Mouse (Mus musculus): ENCODE measurements around the gene Pcdh19.

The Pcdh19 gene

GRCm38 (mm10) chrX:133657308-133658302 is 31.2 kb downstream of the Pcdh19 start:
- peak; percentile 50 for DNase-seq (ENCODE audit: low read depth, low spot score)

GRCm38 (mm10) chrX:133655876-133656538 is 32.8 kb downstream of the Pcdh19 start:
- no peak for DNase-seq (ENCODE audit: low read depth, low spot score)

GRCm38 (mm10) chrX:133655196-133655595 is 33.6 kb downstream of the Pcdh19 start:
- peak; percentile 28 for DNase-seq (ENCODE audit: low read depth, low spot score)

DNA sequence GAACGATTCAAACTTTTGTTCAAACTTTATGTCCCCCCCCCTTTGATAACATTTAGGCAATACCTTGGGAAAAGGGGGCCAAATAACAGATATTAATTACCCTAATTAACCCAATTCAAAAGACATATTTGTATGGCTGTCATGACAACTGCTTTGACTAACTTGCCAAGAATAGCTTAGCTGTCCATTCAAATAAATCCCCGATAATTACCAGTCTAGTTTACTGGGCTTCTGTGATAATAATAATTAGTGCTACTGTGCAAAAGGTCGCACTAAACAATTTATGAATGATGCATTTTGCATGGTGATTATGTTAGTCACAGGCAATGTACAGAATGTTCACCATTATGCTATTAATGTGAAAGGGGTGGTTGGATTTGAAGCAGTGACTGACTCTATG is 35.7 kb downstream of the Pcdh19 start:
- DNase-seq (ENCODE audit: low read depth, low spot score): no peak

DNA sequence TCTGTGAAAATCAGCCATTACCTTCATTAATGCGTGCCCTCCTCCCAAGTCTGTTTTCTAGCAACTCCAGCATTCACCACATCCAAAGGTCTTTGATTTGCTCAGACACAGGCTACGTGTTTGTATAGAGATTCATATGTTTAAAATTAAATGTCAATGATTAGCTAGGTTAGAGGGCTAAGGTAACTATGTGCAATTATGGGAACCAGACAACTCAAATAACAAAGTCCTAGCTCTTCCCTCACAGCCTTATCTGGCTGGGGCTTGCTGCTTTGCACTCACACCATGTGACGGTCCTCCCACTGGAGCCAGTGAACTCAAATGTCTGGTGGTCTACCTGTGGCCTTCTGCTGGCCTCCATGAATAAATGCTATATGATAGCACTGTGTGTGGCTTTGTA is 38.4 kb downstream of the Pcdh19 start:
- no peak for DNase-seq (ENCODE audit: low read depth, low spot score)

DNA sequence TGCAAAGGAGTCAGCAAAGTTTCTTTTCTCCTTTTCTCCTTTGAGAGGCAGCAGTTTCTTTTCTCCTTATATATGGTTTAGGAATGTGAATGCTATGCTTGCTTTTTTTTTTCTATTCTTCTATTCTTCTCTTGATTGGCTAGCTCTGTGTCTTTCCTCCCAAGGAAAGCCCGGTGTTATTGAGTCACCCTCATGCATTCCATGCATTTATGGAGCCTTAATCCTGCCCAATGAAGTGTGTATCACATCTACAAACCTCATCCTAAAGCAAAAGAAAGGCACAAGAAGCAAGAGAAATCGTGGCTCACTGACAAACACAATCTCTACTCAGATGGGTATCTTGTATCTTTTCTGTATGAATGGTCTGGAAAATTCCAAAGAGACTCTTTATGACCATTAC is 41.0 kb downstream of the Pcdh19 start:
- DNase-seq (ENCODE audit: low read depth, low spot score): no peak

GRCm38 (mm10) chrX:133639445-133639844 is 49.3 kb downstream of the Pcdh19 start:
- no peak for DNase-seq (ENCODE audit: low read depth, low spot score)

DNA sequence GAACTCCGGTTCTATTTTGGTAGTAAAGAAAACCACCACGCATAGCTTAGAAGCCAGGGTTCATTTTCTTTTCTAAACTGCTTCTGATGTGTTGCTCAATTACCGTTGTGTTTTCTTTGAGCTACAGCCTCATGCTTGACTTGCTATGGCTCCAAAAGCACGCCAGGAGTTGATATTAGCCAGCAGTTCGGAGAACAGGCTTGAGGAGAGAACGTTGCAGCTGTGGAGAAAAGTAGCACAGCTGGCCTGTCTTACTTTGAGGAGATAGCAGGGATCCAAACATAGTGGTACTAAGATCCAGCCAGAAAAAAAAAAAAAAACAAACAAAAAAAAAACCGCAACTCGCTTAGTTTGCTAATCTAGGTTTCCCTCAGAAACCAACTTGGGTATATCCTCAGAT is 59.2 kb downstream of the Pcdh19 start:
- DNase-seq (ENCODE audit: low read depth, low spot score): no peak

- DNase-seq (ENCODE audit: low read depth, low spot score): no peak
Measured at GRCm38 (mm10) chrX:133618222-133618621, 70.6 kb downstream of the Pcdh19 start.

GRCm38 (mm10) chrX:133605828-133606227 is 83.0 kb downstream of the Pcdh19 start:
- no peak for DNase-seq (ENCODE audit: low read depth, low spot score)

GRCm38 (mm10) chrX:133604272-133604671 is 84.5 kb downstream of the Pcdh19 start:
- DNase-seq (ENCODE audit: low read depth, low spot score): peak; percentile 51

DNA sequence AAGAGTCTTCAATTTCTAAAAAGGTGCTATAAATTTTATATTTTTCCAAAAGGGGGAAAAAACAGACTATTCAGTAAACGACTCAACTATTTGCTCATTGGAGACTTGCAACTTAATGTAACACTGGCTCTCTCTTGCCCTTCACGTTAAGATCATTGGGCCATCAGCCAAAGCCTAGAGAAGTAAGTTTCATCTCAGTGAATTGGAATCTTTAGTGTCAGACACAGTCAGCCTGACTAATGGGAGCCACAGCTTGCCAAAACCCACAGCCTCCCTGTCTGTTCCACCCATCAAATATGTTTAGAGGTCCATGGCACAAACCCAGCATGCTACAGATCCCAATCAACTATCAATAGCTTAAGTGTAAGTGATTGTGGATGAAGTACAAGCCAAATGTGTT is 86.7 kb downstream of the Pcdh19 start:
- DNase-seq (ENCODE audit: low read depth, low spot score): no peak

DNA sequence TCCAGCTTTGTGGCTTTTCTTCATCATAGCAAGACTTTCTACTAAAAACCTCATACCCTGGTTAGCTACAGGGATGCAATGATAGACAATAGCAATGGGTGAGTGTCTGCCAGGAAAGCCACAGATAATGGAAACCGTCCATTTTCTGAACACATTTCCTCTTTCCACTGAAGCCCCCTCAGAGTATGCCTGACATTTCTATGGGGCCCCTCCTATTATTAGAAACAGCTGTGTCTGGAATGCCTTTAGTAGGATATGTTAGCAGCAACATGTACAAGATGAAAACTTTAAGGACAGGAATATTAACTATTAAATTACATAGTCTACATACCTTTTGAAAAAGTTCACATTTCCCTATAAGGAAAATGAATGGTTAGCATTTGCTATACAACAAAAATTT is 87.1 kb downstream of the Pcdh19 start:
- DNase-seq (ENCODE audit: low read depth, low spot score): peak; percentile 4

GRCm38 (mm10) chrX:133601195-133601594 is 87.6 kb downstream of the Pcdh19 start:
- no peak for DNase-seq (ENCODE audit: low read depth, low spot score)

DNA sequence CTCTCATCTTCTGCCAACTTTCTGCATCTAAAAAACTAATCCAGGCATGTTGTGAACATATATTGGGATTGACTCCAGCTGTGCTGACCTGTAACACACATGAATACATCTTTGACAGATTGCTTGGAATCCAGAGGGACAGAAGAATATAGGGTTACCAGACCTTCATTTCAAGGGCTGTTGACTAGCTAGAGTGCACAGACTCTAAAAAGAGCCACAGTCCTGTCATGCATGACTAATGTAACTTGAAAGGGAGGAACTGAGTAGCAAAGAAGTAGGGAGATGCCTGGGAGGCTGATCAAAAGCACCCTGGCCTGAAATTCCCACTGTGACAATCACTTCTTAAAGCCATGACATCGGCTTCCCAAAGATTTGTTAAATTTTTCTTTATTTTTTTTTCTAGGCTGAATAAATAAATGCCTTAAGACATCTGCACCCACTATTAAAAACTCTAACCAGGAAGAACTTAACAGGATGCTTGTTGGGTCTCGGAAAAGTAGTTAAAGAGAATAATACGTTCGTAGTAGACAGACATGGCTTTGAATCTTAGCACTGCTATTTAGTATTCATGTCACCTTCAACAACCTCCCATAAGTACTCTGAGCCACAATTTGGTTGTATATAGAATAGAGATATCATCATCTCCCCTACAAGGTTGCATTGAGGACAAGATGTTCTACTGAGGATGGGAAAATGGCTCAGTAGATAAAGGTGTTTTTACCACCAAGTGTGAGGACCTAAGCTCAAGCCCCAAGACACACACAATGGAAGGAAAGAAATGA is 113.0 kb downstream of the Pcdh19 start:
- peak; percentile 33 for DNase-seq (ENCODE audit: low read depth, low spot score)

DNA sequence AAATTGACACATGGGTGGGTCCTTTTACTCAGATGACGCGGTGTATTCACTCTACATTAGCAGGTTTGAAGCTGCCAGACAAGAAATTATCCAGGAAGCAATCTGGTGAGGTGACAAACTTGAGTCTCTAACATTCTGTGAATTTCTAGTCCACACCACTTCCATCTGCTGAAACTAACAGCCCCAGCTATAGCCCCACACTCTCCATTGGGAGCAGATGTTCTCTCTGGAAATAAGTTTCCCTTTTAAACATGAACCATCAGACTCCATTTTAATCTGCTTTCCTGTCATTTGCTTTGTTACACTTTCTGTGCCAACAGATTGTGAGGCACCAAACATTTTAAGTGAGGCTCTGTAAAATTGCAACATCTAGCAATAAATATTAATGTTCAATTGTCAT is 123.4 kb downstream of the Pcdh19 start:
- DNase-seq (ENCODE audit: low read depth, low spot score): no peak
